Mouse (Mus musculus) lung, postnatal 0 days (tissue): ENCODE data around the gene Olfr729. TPM values are rescaled to one million over a fixed set of nuclear protein-coding genes. Genes with fewer than 3 reads are reported as not detected.

Experiments
- ATAC-seq: fragments of 200-750 bp; cut with Nextera tagmentation; 2 replicates; pipeline ENCODE4 v1.8.0; 2017; ENCODE audit warnings: moderate library complexity
- DNase-seq: peaks from one replicate; pipeline ENCODE4 v3.0.0-alpha.2; 2016; ENCODE audit warnings: low spot score
- H3K27ac ChIP-seq: fragments of 300-500 bp; sonication (generic); 2 replicates; pipeline ENCODE4 v1.5.1; 2014; ENCODE audit warnings: antibody characterized with exemption, mild to moderate bottlenecking, low read length, mixed read lengths
- H3K27me3 ChIP-seq: fragments of 300-500 bp; sonication (generic); replicated peaks from 2 replicates; pipeline ENCODE4 v1.6.1; 2014; ENCODE audit warnings: low read length, mixed read lengths; ENCODE audit not compliant: insufficient read depth
- H3K36me3 ChIP-seq: fragments of 300-500 bp; sonication (generic); 2 replicates; pipeline ENCODE4 v1.6.1; 2014; ENCODE audit warnings: low read length, mixed read lengths; ENCODE audit not compliant: insufficient read depth
- H3K4me1 ChIP-seq: fragments of 300-500 bp; sonication (generic); 2 replicates; pipeline ENCODE4 v1.6.1; 2014; ENCODE audit warnings: antibody characterized with exemption, low read depth, low read length, mixed read lengths; ENCODE audit not compliant: insufficient read depth
- H3K4me2 ChIP-seq: fragments of 300-500 bp; sonication (generic); replicated peaks from 2 replicates; pipeline ENCODE4 v1.6.1; 2014; ENCODE audit warnings: low read depth, mild to moderate bottlenecking, low read length, moderate library complexity, mixed read lengths
- H3K4me3 ChIP-seq: fragments of 300-500 bp; sonication (generic); 2 replicates; pipeline ENCODE4 v1.5.1; 2014; ENCODE audit warnings: low read depth, low read length
- H3K9ac ChIP-seq: fragments of 300-500 bp; sonication (generic); replicated peaks from 2 replicates; pipeline ENCODE4 v1.6.1; 2014; ENCODE audit warnings: low read depth, mild to moderate bottlenecking
- H3K9me3 ChIP-seq: fragments of 300-500 bp; sonication (generic); 2 replicates; pipeline ENCODE4 v1.6.1; 2016; ENCODE audit warnings: low read length, mixed read lengths
- CTCF ChIP-seq: IDR thresholded peaks from 2 replicates; pipeline ENCODE4 v1.5.1; 2016; ENCODE audit warnings: antibody characterized with exemption, mild to moderate bottlenecking
- EP300 ChIP-seq: IDR thresholded peaks from 2 replicates; pipeline ENCODE4 v1.6.1; 2016; ENCODE audit warnings: antibody characterized with exemption, mild to moderate bottlenecking, control low read depth
- whole genome bisulfite sequencing: fragments of 180-500 bp; shearing (Covaris S2); extraction: QIAGEN DNeasy Blood & Tissue Kit; methylation state at CpG from one replicate; pipeline ENCODE4 v1.1.7; 2014; 5-methylcytosine and 5-hydroxymethylcytosine counted together
- polyA plus RNA-seq: library from polyadenylated mRNA; unstranded; fragments of >200 nt; fragmentation: Nextera tagmentation; extraction: Ambion mirVana; gene quantifications from 2 replicates; pipeline ENCODE4 v1.2.1, GENCODE M21; 2015

Olfr729 gene
- polyA plus RNA-seq: not detected in 2 replicates

- Histone ChIP-seq H3K4me2 (no peak within 1 kb of the TSS), H3K4me1 (no peaks in the 10 kb centered on the region), H3K9ac (no peak within 1 kb of the TSS), H3K36me3 (no peaks in the 10 kb centered on the region), H3K4me3 (no peak within 1 kb of the TSS), H3K27me3 (no peaks in the 10 kb centered on the region), H3K27ac (no peak within 1 kb of the TSS), H3K9me3 (no peaks in the 10 kb centered on the region)
- no peak for DNase-seq
- no peak for TF ChIP-seq EP300
- TF ChIP-seq CTCF: no peak
- ATAC-seq: no peak
These were observed at the start of gene Olfr729 for GRCm38 (mm10) chr14:50152810-50153209. Gene Olfr729 (minus strand): TSS chr14:50152910.

GRCm38 (mm10) chr14:50188098-50188497 is 35.4 kb upstream of the Olfr729 start, which contains the start of gene Olfr730:
Gene Olfr730 (minus strand): TSS chr14:50188198.
- DNase-seq (no peak), ATAC-seq (no peak)
- 58% methylated on average over 1 of the region's 1 CpGs for WGBS
- no peaks in the 10 kb centered on the region for H3K36me3 ChIP-seq
- H3K4me2 ChIP-seq: no peak within 1 kb of the TSS
- H3K4me1 ChIP-seq: no peaks in the 10 kb centered on the region
- H3K27me3 ChIP-seq: no peaks in the 10 kb centered on the region
- H3K9ac ChIP-seq: no peak within 1 kb of the TSS
- TF ChIP-seq EP300: no peak
- TF ChIP-seq CTCF: no peak
- H3K9me3 ChIP-seq: no peaks in the 10 kb centered on the region
- no peak within 1 kb of the TSS for H3K27ac ChIP-seq
- no peak within 1 kb of the TSS for H3K4me3 ChIP-seq

- WGBS: 85% methylated on average over 5 of the region's 5 CpGs
- no peak within 1 kb of the TSS for H3K4me2 ChIP-seq
- no peak for DNase-seq
- TF ChIP-seq CTCF (no peak), EP300 (no peak)
- no peak for ATAC-seq
- H3K9me3 ChIP-seq: no peaks in the 10 kb centered on the region
- H3K27ac ChIP-seq: no peak within 1 kb of the TSS
- no peak within 1 kb of the TSS for H3K9ac ChIP-seq
- H3K36me3 ChIP-seq: no peaks in the 10 kb centered on the region
- no peaks in the 10 kb centered on the region for H3K4me1 ChIP-seq
- H3K4me3 ChIP-seq: no peak within 1 kb of the TSS
- H3K27me3 ChIP-seq: no peaks in the 10 kb centered on the region
These were observed 10.1 kb downstream of the Olfr729 start, which contains the start of gene Olfr728 for GRCm38 (mm10) chr14:50142580-50142979. Gene Olfr728 (minus strand): TSS chr14:50142680.

- no peak for TF ChIP-seq CTCF
- no peak for TF ChIP-seq EP300
- Histone ChIP-seq H3K4me3 (no peak within 1 kb of the TSS), H3K9ac (no peak within 1 kb of the TSS), H3K27me3 (no peaks in the 10 kb centered on the region), H3K4me2 (no peak within 1 kb of the TSS), H3K27ac (no peak within 1 kb of the TSS), H3K4me1 (no peaks in the 10 kb centered on the region), H3K9me3 (no peaks in the 10 kb centered on the region), H3K36me3 (no peaks in the 10 kb centered on the region)
- WGBS: 86% methylated on average over 1 of the region's 1 CpGs
- ATAC-seq (no peak), DNase-seq (no peak)
These were observed 29.8 kb downstream of the Olfr729 start, which contains the start of gene Olfr727 for GRCm38 (mm10) chr14:50122886-50123285. Gene Olfr727 (plus strand): TSS chr14:50123186.

Other genes starting within 250 kb of the Olfr729 start
- not detected in 2 replicates for gene Olfr723, start 221.1 kb downstream of the Olfr729 start, polyA plus RNA-seq
- gene Olfr724, start 189.6 kb downstream of the Olfr729 start, polyA plus RNA-seq: not detected in 2 replicates
- not detected in 2 replicates for gene Olfr725, start 112.5 kb downstream of the Olfr729 start, polyA plus RNA-seq
- not detected in 2 replicates for gene Olfr726, start 62.0 kb downstream of the Olfr729 start, polyA plus RNA-seq
- gene Olfr727, start 29.7 kb downstream of the Olfr729 start, polyA plus RNA-seq: not detected in 2 replicates
- not detected in 2 replicates for gene Olfr728, start 10.2 kb downstream of the Olfr729 start, polyA plus RNA-seq
- gene Olfr730, start 35.3 kb upstream of the Olfr729 start, polyA plus RNA-seq: not detected in 2 replicates
- not detected in 2 replicates for gene Olfr731, start 89.0 kb upstream of the Olfr729 start, polyA plus RNA-seq
- not detected in 2 replicates for gene Olfr732, start 131.3 kb upstream of the Olfr729 start, polyA plus RNA-seq
- not detected in 2 replicates for gene Olfr733, start 148.6 kb upstream of the Olfr729 start, polyA plus RNA-seq
- gene Olfr734, start 173.9 kb upstream of the Olfr729 start, polyA plus RNA-seq: not detected in 2 replicates
- not detected in 2 replicates for gene Olfr735, start 196.0 kb upstream of the Olfr729 start, polyA plus RNA-seq
- 0.04 TPM in 1 of 2 replicates, not detected in the other for gene Tlr11, start 205.0 kb upstream of the Olfr729 start, polyA plus RNA-seq
- gene Olfr736, start 228.3 kb upstream of the Olfr729 start, polyA plus RNA-seq: not detected in 2 replicates